ENCODE assay signal across 8 mouse cellular contexts in the genomic region with DNA sequence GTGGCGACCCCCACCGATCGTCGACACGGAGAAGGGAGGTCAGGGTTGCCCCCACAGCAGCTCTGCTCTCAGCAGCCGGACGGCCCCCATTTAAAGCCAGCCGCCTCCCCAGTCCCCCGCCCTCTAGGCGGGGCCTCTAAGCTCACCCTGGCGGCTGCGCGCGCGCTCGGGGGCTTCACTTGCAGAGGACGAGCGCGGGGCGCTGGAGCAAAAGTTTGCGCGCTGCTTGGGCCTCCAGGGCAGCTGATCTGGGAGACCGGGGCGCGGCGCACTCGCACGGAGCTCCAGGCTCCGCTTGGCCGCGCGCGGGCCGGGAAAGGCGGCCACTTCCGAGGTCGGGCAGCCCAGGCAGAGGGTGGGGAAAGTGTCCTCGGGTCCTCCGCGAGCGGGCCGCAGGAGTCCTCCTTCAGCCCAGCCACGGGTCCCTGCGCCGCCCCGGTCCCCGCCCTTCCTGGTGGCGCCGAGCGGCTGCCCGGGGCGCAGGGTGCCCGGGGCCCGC. TPM values are rescaled to one million over a fixed set of nuclear protein-coding genes. Genes with fewer than 3 reads are reported as not detected.
DNase-seq lines count a peak whose midpoint lies in the region; ATAC-seq lines count a peak whose summit lies in the region.

A gene (minus strand): TSS at position 68 of the 499 bp plus-strand sequence.

- no peak for ATAC-seq in cerebellum, adult (ENCODE audit: insufficient number of reproducible peaks, low FRiP score, low TSS enrichment)
- peak; percentile 80 for ATAC-seq in forebrain, embryonic 12.5 days (ENCODE audit: low FRiP score)
- peak; percentile 81 for ATAC-seq in heart, embryonic 15.5 days (replicated peaks; ENCODE audit: insufficient number of reproducible peaks, insufficient read depth, low FRiP score, low read depth)
- peak; percentile 37 for ATAC-seq in liver, embryonic 12.5 days
- ATAC-seq in neural tube, embryonic 14.5 days (ENCODE audit: low read depth): peak; percentile 80

- peaks cover 19% of the 10 kb centered on the region for H3K4me1 ChIP-seq in forebrain, embryonic 12.5 days
- H3K4me1 ChIP-seq in heart, embryonic 15.5 days (replicated peaks): peaks cover 11% of the 10 kb centered on the region
- H3K4me1 ChIP-seq in liver, embryonic 12.5 days: no peaks in the 10 kb centered on the region
- no peaks in the 10 kb centered on the region for H3K4me1 ChIP-seq in neural tube, embryonic 14.5 days (ENCODE audit: control insufficient read depth, insufficient read depth, low read length)

- peak within 1 kb of the TSS; percentile 72 for H3K4me3 ChIP-seq in forebrain, embryonic 12.5 days (replicated peaks)
- H3K4me3 ChIP-seq in heart, embryonic 15.5 days: peak within 1 kb of the TSS; percentile 65
- peak within 1 kb of the TSS; percentile 50 for H3K4me3 ChIP-seq in liver, embryonic 12.5 days
- peak within 1 kb of the TSS; percentile 61 for H3K4me3 ChIP-seq in neural tube, embryonic 14.5 days (ENCODE audit: low read depth, low read length)

- 0% methylated on average over 54 of the region's 54 CpGs for whole genome bisulfite sequencing in forebrain, embryonic 12.5 days
- under 1% methylated on average over 52 of the region's 54 CpGs for WGBS in heart, embryonic 15.5 days
- 1% methylated on average over 54 of the region's 54 CpGs for WGBS in liver, embryonic 12.5 days (ENCODE audit: insufficient replicate concordance)
- under 1% methylated on average over 31 of the region's 54 CpGs for WGBS in neural tube, embryonic 14.5 days

- H3K27ac ChIP-seq in forebrain, embryonic 12.5 days: peak within 1 kb of the TSS; percentile 63
- peak within 1 kb of the TSS; percentile 66 for H3K27ac ChIP-seq in heart, embryonic 15.5 days
- no peak within 1 kb of the TSS for H3K27ac ChIP-seq in liver, embryonic 12.5 days
- H3K27ac ChIP-seq in neural tube, embryonic 14.5 days (ENCODE audit: low read depth, low read length): peak within 1 kb of the TSS; percentile 70

- H3K9ac ChIP-seq in forebrain, embryonic 12.5 days: peak within 1 kb of the TSS; percentile 72
- peak within 1 kb of the TSS; percentile 63 for H3K9ac ChIP-seq in heart, embryonic 15.5 days
- H3K9ac ChIP-seq in liver, embryonic 12.5 days: peak within 1 kb of the TSS; percentile 22; the same call in 1 of the 2 replicates
- H3K9ac ChIP-seq in neural tube, embryonic 14.5 days (replicated peaks; ENCODE audit: low read depth, low read length): peak within 1 kb of the TSS; percentile 68

- H3K9me3 ChIP-seq in forebrain, embryonic 12.5 days: no peaks in the 10 kb centered on the region
- H3K9me3 ChIP-seq in heart, embryonic 15.5 days (replicated peaks): no peaks in the 10 kb centered on the region
- H3K9me3 ChIP-seq in liver, embryonic 12.5 days (replicated peaks): no peaks in the 10 kb centered on the region
- H3K9me3 ChIP-seq in neural tube, embryonic 14.5 days (ENCODE audit: control insufficient read depth, low read length): no peaks in the 10 kb centered on the region

- peaks cover 55% of the 10 kb centered on the region for H3K27me3 ChIP-seq in forebrain, embryonic 12.5 days
- H3K27me3 ChIP-seq in heart, embryonic 15.5 days: peaks cover 53% of the 10 kb centered on the region
- peaks cover 61% of the 10 kb centered on the region for H3K27me3 ChIP-seq in liver, embryonic 12.5 days (replicated peaks)
- H3K27me3 ChIP-seq in neural tube, embryonic 14.5 days (ENCODE audit: control insufficient read depth, insufficient read depth, low read length): peaks cover 6% of the 10 kb centered on the region; the same call in 1 of the 2 replicates

- peak within 1 kb of the TSS; percentile 82 for H3K4me2 ChIP-seq in forebrain, embryonic 12.5 days
- H3K4me2 ChIP-seq in heart, embryonic 15.5 days: peak within 1 kb of the TSS; percentile 96
- H3K4me2 ChIP-seq in liver, embryonic 12.5 days: peak within 1 kb of the TSS; percentile 59
- peak within 1 kb of the TSS; percentile 94 for H3K4me2 ChIP-seq in neural tube, embryonic 14.5 days (ENCODE audit: low read depth, low read length)

- peak; percentile 7 for DNase-seq in cerebellum, adult 11 months
- peak; percentile 79 for DNase-seq in kidney, postnatal 14 days
- peak; percentile 52 to 56 for DNase-seq in urinary bladder, postnatal 36 days (ENCODE audit: low spot score in 2 of 2)

- no peaks in the 10 kb centered on the region for H3K36me3 ChIP-seq in forebrain, embryonic 12.5 days (replicated peaks)
- no peaks in the 10 kb centered on the region for H3K36me3 ChIP-seq in heart, embryonic 15.5 days
- H3K36me3 ChIP-seq in liver, embryonic 12.5 days: no peaks in the 10 kb centered on the region
- no peaks in the 10 kb centered on the region for H3K36me3 ChIP-seq in neural tube, embryonic 14.5 days (ENCODE audit: control insufficient read depth, insufficient read depth, low read length)

RNA-seq across cellular contexts. Expression of the gene that starts here (rescaled TPM):
- polyA plus RNA-seq in forebrain, embryonic 12.5 days (2016; fragmentation: Nextera tagmentation; extraction: Ambion mirVana): 0.23 and 0.29 TPM in 2 replicates
- 0.25 and 0.37 TPM in 2 replicates for polyA plus RNA-seq in heart, embryonic 15.5 days (2015; fragmentation: Nextera tagmentation; extraction: Ambion mirVana)
- not detected in 2 replicates for polyA plus RNA-seq in liver, embryonic 12.5 days (2016; fragmentation: Nextera tagmentation; extraction: Ambion mirVana)
- 1.6 and 2.4 TPM in 2 replicates for polyA plus RNA-seq in neural tube, embryonic 14.5 days (2014; fragmentation: Nextera tagmentation; extraction: Ambion mirVana)

Comparison
In these comparisons a context has a peak if more than half of its experiments do, and no peak if none do; other contexts are left out.
1. Peak in ATAC-seq, H3K4me3 ChIP-seq, H3K27ac ChIP-seq, H3K9ac ChIP-seq and H3K4me2 ChIP-seq in forebrain, embryonic 12.5 days; RNA of the gene not detected or under 1 TPM.
2. Peak in ATAC-seq, H3K4me3 ChIP-seq, H3K27ac ChIP-seq, H3K9ac ChIP-seq and H3K4me2 ChIP-seq in heart, embryonic 15.5 days; RNA of the gene not detected or under 1 TPM.
3. Peak in ATAC-seq, H3K4me3 ChIP-seq, H3K9ac ChIP-seq and H3K4me2 ChIP-seq in liver, embryonic 12.5 days; RNA of the gene not detected or under 1 TPM.
4. DNase-seq: peak in every context shown above with its lines; median percentile 79 in kidney, postnatal 14 days; 54 in urinary bladder, postnatal 36 days; 7 in cerebellum, adult 11 months.
5. H3K9ac ChIP-seq: peak in every context shown above with its lines; median percentile 72 in forebrain, embryonic 12.5 days; 68 in neural tube, embryonic 14.5 days; 63 in heart, embryonic 15.5 days; 22 in liver, embryonic 12.5 days.